Mouse (Mus musculus) myocyte (in vitro differentiated cells): ENCODE measurements around the gene Cxcr1.

Experiments
- CEBPB ChIP-seq: IDR thresholded peaks from 2 replicates; pipeline ENCODE4 v1.6.1; 2011; ENCODE audit warnings: mild to moderate bottlenecking, moderate library complexity; ENCODE audit not compliant: poor library complexity, insufficient read depth, severe bottlenecking
- MAX ChIP-seq: IDR thresholded peaks from one replicate; pipeline ENCODE4 v1.6.1; 2011; ENCODE audit warnings: low read depth, mild to moderate bottlenecking, control low read depth
- MYOD1 ChIP-seq, 3 experiments: IDR thresholded peaks; one replicate each; pipeline ENCODE4 v1.6.1; 2011; ENCODE audit warnings: control low read depth in 2 of 3, low read depth in 2 of 3, mild to moderate bottlenecking in 2 of 3, moderate library complexity in 1 of 3; ENCODE audit not compliant: insufficient read length in 2 of 3, control insufficient read depth in 1 of 3
- POLR2A ChIP-seq: IDR thresholded peaks from one replicate; pipeline ENCODE4 v1.6.1; 2011; ENCODE audit warnings: low read depth, mild to moderate bottlenecking, control low read depth, moderate library complexity; ENCODE audit not compliant: insufficient read length
- POLR2AphosphoS2 ChIP-seq: IDR thresholded peaks from one replicate; pipeline ENCODE4 v1.6.1; 2011; ENCODE audit warnings: low read depth, control low read depth; ENCODE audit not compliant: insufficient read length
- REST ChIP-seq: IDR thresholded peaks from one replicate; pipeline ENCODE4 v1.6.1; 2011; ENCODE audit warnings: mild to moderate bottlenecking, control low read depth, moderate library complexity; ENCODE audit not compliant: insufficient read depth, insufficient read length
- SRF ChIP-seq: IDR thresholded peaks from one replicate; pipeline ENCODE4 v1.6.1; 2011; ENCODE audit warnings: low read depth; ENCODE audit not compliant: control insufficient read depth, insufficient read length
- TCF12 ChIP-seq: IDR thresholded peaks from one replicate; pipeline ENCODE4 v1.6.1; 2011; ENCODE audit warnings: mild to moderate bottlenecking, control low read depth; ENCODE audit not compliant: poor library complexity, insufficient read depth, severe bottlenecking
- TCF3 ChIP-seq: IDR thresholded peaks from one replicate; pipeline ENCODE4 v1.6.1; 2011; ENCODE audit warnings: low read depth, control low read depth; ENCODE audit not compliant: insufficient read length
- USF1 ChIP-seq: IDR thresholded peaks from one replicate; pipeline ENCODE4 v1.6.1; 2011; ENCODE audit warnings: low read depth, mild to moderate bottlenecking, control low read depth, moderate library complexity

- TF ChIP-seq MAX, result no peak
- TF ChIP-seq POLR2A, result no peak
- no peak for TF ChIP-seq CEBPB
- no peak for TF ChIP-seq MYOD1 (IDR thresholded peaks at IDR 0.05; ENCODE audit: control insufficient read depth in 1 of 3, insufficient read length in 2 of 3, low read depth in 2 of 3)
- TF ChIP-seq TCF12, result no peak
- TF ChIP-seq USF1, result no peak
- TF ChIP-seq TCF3, result no peak
- no peak for TF ChIP-seq SRF
- no peak for TF ChIP-seq REST
- no peak for TF ChIP-seq POLR2AphosphoS2
Measured at GRCm38 (mm10) chr1:74229942-74230341, 35.5 kb upstream of the Cxcr1 start.
